Mouse (Mus musculus) frontal cortex, postnatal 25 days (tissue): ENCODE data around the gene Thy1.

Experiments used
- DNase-seq, 2 experiments: peaks; one replicate each; pipeline ENCODE4 v3.0.0; 2022; ENCODE audit warnings: low spot score in 2 of 2

The Thy1 gene

GRCm38 (mm10) chr9:44042836-44043707, at the start of gene Thy1:
Gene Thy1 (plus strand): TSS chr9:44043384.
- DNase-seq = peak; percentile 43 to 56

DNA sequence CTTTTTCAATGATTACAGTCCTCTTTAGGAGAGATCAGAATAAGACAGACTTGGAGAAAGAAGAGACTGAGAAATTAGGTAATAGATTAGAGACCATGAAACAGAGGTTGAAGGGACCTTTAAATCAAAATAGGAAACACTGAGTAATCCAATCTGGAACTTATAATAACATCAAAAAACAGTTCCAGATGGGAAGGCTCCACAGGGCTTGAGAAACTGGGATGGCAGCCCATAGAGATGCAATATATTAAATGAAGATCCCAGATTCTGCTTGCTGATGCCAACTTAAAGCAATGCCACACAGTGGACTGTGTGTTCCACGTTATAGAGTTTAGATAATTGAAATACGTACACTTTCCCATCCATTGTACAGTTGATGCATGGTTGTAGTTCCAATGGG, 45.5 kb upstream of the Thy1 start:
- no peak for DNase-seq

- no peak for DNase-seq
Measured at GRCm38 (mm10) chr9:43998851-43999250, 44.3 kb upstream of the Thy1 start.

DNA sequence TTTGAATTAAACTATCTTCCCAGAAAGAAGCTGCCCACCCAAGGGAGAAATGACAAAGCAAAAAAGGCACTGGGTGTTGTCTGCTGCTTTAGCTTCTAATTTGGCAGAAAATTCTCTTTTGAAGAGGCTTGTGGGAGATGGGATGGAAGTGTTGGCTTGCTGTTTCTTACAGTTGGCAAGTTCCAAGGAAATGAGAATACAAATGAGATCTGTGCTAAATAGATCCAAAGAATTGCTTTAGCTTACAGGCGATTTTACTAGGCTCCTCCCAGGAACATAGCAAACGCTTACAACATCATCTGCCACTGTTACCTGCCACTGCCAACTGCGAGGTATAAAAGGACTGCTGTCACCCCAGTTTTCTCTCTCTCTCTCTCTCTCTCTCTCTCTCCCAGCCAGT, 38.8 kb upstream of the Thy1 start:
- no peak for DNase-seq

DNA sequence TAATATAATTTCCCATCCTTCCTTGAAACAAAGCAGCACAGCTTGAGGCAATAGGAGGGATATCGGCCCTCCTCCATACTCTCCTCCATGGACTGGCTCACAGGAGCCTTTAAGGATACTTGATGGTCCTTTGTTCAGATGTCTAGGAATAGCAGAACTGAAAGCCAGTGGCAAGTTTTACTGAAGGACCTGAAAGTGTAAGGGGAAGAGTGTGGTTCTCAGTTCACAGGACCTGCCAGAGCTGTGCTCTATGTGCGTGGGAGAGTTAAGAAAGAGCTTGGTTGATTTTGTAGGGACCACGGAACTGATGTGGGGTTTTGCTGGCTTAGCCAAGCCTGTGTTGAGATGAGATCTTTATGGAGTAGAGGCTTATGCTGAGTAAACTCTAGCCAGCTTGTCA, 37.9 kb upstream of the Thy1 start:
- no peak for DNase-seq

GRCm38 (mm10) chr9:44007323-44007722, 35.9 kb upstream of the Thy1 start:
- DNase-seq = no peak

DNA sequence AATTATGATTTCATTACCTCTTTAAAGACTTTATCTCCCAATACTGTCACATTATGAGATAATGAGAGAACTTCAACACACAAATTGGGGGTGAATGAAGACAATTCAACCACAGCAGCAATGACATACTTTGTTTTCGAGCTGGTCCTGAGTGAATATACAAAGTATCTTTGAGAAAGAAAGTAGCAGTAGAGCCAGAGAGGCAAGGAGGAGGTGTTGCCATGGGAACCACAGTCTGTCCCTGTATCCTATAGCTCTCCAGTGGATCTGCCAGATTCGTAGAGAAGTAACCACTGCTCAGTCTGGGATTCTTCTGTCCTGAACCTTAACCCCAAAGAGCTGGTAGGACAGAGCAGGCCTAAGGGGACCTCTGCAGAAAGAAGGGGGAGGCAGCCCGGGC, 35.2 kb upstream of the Thy1 start:
- no peak for DNase-seq

DNA sequence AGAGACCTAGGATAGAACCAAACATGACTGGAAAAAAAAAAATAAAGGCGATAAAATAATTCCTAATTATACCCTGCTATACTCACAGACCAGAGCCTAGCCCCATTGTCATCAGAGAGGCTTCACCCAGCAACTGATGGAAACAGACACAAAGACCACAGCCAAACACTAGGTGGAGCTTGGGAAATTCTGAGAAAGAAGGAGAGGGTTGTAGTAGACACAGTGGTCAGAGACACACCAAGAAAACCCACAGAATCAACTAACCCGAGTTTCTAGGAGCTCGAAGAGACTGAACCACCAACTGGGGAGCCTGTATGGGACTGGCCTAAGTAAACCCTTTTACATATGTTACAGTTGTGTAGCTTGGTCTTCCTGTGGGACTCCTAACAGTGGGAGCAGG, 32.3 kb upstream of the Thy1 start:
- DNase-seq = no peak

DNA sequence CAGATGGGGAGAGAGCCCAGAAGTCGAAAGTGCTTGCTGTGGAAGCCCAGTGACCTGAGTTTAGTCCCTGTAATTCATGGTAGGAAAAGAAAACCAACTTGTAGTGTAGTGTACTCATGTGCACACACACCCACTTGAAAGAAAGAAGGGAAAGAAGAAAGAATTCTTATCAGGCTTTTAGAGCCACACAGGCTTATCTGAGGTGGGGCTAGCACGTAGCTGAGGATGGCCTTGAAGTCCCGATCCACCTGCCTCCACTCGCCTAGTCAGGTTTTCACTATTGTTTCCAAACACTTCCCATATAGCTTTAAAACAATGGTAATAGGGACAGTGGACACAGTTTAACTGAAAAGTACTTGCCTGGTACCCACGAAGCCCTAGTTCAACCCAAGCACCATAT, 31.5 kb upstream of the Thy1 start:
- no peak for DNase-seq

- no peak for DNase-seq
Measured at GRCm38 (mm10) chr9:44012164-44012563, 31.0 kb upstream of the Thy1 start.

GRCm38 (mm10) chr9:44012761-44013301, 30.4 kb upstream of the Thy1 start:
- no peak for DNase-seq

DNA sequence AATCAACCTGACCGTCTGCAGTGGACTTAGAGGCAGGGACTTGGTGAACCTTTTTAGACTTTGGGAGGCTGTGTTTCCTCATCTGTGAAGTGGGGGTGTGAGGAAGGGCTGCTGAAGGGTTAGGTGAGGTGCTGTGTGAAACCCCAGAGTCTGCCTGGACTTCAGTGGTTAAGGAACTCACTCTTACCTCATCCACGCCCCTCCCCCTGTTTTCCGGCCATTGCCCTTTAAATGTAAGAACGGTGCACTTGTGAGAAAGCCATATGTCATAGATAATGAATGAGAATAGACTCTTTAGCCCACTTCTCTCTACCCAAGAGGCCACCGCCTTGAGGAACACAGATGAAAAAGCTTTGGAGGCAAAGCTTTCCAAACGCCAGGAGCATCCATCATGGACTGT, 29.4 kb upstream of the Thy1 start:
- DNase-seq = no peak

DNA sequence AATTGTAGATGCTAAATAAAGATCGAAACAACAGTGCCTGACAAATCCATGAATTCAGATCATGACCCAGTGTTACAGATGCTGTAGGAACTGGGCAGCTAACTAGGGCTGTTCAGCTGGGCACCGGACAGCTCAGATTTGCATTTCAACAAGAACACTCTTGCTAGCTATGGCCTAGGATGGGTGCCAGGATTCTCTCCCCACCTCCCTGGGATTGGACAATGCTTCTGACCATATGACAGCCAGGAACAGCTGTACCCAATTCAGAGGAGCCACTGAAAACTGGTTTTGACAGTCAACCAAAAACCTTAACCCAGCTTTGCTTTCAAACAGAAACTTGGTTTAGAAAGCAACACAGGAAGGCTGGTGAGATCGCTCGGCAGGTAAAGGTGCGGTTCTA, 26.9 kb upstream of the Thy1 start:
- DNase-seq = no peak

GRCm38 (mm10) chr9:44017846-44018245, 25.3 kb upstream of the Thy1 start:
- no peak for DNase-seq

DNA sequence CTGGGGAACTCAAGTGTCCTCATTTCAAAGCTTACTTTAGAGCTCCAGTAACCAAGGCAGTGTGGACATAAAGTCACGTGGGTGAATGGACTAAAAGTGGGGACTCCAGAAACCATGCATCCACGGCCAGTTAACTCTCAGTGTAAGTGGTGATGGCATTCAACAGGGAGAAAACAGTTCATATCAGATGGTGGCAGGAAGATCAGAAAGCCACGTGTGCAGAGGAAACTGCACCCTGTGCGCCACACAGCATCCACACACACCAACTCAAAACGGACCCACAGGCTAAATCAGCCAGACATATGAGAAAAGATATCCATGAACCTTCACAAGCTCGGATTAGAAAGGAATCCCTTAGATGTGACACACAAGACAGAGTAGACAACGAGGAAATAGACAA, 23.2 kb upstream of the Thy1 start:
- DNase-seq = no peak

DNA sequence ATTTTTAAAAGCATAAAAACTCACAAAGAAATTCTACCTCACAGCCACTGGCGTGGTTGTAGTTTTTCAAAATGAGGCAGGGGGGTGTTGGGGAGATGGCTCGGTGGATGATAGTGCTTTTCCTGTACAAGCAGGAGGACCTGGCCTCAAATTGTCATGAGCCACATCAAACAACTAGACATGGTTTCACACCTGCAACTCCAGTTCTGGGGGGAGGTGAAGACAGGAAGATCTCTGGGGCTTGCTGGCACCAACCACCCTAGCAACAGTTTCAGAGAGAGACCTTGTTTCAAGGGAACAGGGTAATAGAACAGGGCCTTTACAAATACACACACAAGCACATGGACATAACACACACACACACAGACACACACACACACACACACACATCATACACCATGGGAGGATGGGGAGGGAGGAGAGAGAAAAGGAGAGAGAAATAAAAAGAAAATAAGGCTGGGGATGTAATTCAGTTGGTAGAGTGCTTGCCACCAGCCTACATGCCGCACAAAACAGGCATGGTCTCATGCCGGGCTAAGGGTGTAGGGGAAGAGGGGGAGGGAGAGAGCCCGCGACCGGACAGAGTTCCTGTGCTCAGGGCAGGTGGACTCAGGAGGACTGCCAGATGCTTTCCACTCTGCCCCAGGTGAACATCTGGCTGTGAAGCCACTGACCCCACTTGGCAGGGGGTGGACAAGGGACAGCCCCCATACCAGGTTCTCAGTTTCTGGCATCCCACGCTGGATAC, 20.9 kb upstream of the Thy1 start:
- no peak for DNase-seq

DNA sequence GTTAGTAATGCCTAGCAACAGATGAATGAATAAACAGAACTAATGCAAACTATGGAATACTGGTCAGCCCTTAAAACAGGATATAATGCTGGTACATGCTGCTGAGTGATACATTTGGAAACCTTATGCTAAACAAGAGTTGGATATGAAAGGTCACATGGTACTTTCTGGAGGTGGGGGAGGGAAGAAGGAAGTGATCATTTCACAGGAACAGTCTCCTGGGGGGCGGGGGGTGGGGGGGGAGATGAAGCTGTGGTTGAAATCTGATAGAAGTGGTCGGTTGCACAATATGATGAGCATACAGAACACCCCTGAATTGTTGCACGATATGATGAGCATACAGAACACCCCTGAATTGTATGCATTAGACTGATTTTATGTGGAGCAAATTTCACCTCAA, 19.1 kb upstream of the Thy1 start:
- no peak for DNase-seq

DNA sequence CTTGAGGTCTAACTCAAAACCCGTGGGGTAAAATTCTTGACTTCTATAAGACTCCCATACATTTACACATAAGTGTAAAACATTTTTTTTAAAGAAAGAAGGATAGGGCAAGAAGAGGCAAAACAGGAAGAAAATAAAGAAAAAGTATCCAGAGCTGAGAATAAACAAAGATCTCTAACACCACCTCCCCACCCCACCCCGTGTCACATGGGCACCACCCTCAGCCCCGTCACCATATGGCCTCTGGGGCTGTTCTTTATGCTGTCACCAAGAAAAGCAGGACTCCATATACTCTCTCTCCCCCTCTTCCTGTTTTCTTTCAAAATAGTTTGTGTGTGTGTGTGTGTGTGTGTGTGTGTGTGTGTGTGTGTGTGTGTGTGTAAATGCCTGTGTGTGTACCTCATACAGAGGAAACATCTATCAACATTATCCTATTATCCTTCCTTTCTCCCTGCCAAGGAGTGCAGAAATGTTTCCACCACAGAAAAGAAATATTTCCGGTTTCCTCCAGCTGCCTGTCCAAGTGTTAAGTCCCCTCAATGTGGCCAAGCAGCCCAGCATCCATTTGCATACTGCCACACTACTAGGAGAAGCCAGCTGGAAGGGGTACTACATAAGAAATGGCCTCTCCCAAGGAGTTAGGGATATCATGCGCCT, 13.5 kb upstream of the Thy1 start:
- DNase-seq = no peak

GRCm38 (mm10) chr9:44030646-44031045, 12.5 kb upstream of the Thy1 start:
- DNase-seq = no peak

DNA sequence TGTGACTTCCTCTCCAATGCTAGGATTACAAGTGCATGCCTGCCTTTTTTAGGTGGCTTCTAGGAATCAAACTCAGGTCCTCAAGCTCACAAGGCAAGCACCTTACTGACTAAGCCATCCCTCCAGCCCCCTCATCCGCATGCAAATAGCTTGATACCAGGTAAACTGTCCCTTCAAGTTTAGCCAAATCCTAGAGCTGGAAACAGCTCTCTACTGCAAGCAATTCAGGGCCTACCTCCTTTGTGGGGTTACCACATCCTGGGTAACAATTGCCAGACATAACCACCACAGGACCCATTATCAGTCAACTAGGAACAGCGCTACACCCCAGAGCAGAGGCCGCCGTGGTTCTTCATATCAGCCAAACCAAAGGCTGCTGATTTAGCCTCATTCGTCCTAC, 12.1 kb upstream of the Thy1 start:
- DNase-seq = no peak

GRCm38 (mm10) chr9:44031946-44032345, 11.2 kb upstream of the Thy1 start:
- DNase-seq = no peak

- DNase-seq = no peak
Measured at GRCm38 (mm10) chr9:44033317-44033716, 9.9 kb upstream of the Thy1 start.
